Mouse (Mus musculus): ENCODE measurements at regions not wholly inside any gene's neighbourhood (a gene's known extent, or its start where the extent isn't known, plus 50 kb on each side); places are given as distances from the start of the nearest gene placed in this dataset.

DNA sequence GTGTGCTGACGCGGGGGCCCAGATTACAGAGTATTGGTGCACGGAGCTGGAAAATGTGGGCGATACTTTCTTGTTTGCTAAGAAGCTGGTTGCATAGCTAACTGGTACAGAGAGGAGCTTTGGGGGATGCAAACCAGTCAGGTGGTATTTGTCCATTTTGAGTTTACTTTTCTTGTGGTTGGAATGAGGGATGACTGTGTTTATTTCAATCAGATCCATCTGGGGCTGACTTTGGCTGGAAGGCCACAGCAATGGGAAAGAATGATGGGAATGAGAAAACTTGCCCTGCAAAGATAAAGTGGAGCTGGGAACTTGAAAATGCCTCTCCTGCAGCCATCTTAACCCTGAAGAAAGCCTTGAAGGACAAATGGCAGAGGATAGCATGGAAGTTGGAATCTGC is 336.4 kb upstream of the Ptger4 start:
- Histone ChIP-seq H3K27ac (ENCODE audit: low read length) (no peak overlapping the region), H3K4me1 (ENCODE audit: insufficient read depth, low read length) (no peaks in the 10 kb centered on the region), H3K4me2 (replicated peaks; ENCODE audit: low read depth, low read length) (no peak overlapping the region), H3K9me3 (ENCODE audit: low read length) (no peaks in the 10 kb centered on the region), H3K4me3 (ENCODE audit: low read length) (no peak overlapping the region), H3K36me3 (ENCODE audit: insufficient read depth, low read length) (no peaks in the 10 kb centered on the region), H3K27me3 (ENCODE audit: insufficient read depth, low read length) (no peaks in the 10 kb centered on the region), H3K9ac (replicated peaks; ENCODE audit: low read length) (no peak overlapping the region)
- WGBS: 95% methylated on average over 4 of the region's 4 CpGs
- ATAC-seq (ENCODE audit: low FRiP score, low TSS enrichment): no peak

DNA sequence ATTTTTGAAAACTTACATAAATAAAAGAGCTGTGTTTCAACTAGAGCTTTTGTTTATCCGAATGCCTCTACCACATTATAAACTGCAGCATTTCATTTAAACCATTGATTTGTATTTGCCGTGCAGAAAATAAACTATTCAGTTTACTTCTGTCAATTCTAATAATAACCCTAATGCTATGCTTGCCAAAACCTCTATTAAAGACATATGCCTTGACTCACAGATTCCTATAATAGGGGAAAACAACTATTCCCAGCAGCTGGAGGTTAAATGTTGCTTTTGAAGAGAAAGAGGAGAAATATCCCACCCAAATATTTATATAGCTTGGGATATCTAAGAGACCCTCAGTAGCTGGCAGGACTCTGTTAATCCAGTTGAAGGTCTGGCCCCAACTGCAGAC is 340.4 kb upstream of the Ptger4 start:
- H3K4me2 ChIP-seq (replicated peaks; ENCODE audit: low read depth, low read length): no peak overlapping the region
- WGBS: 86% methylated on average over 2 of the region's 2 CpGs
- H3K27ac ChIP-seq (ENCODE audit: low read length): no peak overlapping the region
- no peak for ATAC-seq (ENCODE audit: low FRiP score, low TSS enrichment)
- no peaks in the 10 kb centered on the region for H3K27me3 ChIP-seq (ENCODE audit: insufficient read depth, low read length)
- no peak overlapping the region for H3K9ac ChIP-seq (replicated peaks; ENCODE audit: low read length)
- no peaks in the 10 kb centered on the region for H3K36me3 ChIP-seq (ENCODE audit: insufficient read depth, low read length)
- H3K4me1 ChIP-seq (ENCODE audit: insufficient read depth, low read length): no peaks in the 10 kb centered on the region
- no peak overlapping the region for H3K4me3 ChIP-seq (ENCODE audit: low read length)
- H3K9me3 ChIP-seq (ENCODE audit: low read length): no peaks in the 10 kb centered on the region

DNA sequence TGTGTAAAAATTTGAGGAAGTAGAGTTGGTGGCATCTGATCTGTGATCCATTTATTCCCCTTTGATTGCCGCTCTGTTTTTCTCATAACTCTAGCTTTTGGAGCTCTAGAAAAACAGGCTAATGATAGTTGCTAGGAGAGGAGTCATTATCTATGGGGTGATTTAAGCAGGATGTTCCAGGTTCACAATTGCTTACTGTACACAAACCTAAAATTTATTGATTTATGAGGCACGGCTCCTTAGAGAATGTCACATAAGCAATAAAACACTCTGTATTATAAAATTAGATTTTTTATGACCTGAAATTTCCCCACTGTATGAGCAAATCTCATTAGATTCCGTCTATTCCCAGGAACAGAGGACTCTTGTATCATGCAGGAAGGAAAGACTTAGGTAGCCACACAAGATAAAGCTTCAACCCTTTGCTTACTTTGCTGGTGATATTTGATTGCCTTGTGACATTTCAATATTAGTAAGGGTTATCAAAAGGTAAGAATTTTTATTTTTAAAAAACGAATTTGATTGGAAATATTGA is 360.8 kb upstream of the Ptger4 start:
- 56% methylated on average over 4 of the region's 4 CpGs for WGBS
- Histone ChIP-seq H3K27me3 (ENCODE audit: insufficient read depth, low read length) (no peaks in the 10 kb centered on the region), H3K9me3 (ENCODE audit: low read length) (no peaks in the 10 kb centered on the region), H3K27ac (ENCODE audit: low read length) (no peak overlapping the region), H3K4me1 (ENCODE audit: insufficient read depth, low read length) (no peaks in the 10 kb centered on the region), H3K4me2 (replicated peaks; ENCODE audit: low read depth, low read length) (no peak overlapping the region), H3K36me3 (ENCODE audit: insufficient read depth, low read length) (no peaks in the 10 kb centered on the region), H3K4me3 (ENCODE audit: low read length) (no peak overlapping the region), H3K9ac (replicated peaks; ENCODE audit: low read length) (no peak overlapping the region)
- ATAC-seq (ENCODE audit: low FRiP score, low TSS enrichment): no peak

DNA sequence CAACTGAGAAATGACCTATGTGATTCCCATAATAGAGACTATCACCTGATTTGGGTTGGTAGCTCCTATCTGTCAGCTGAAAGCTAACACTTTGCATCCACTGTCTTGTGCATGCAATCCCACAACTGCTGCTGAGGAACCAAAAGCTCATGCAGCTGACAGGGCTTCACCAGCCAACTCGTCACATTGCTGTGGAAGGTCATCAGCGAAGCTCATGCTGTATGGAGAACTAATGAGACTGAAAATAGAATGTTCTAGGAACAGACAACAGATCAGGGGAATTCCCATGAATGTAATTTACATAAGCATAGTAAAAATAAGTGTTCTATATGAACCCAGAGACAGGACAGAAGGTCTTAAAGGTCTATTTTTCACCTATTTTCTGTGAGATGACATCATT is 363.5 kb upstream of the Ptger4 start:
- no peak overlapping the region for H3K27ac ChIP-seq (ENCODE audit: low read length)
- no peaks in the 10 kb centered on the region for H3K4me1 ChIP-seq (ENCODE audit: insufficient read depth, low read length)
- H3K9ac ChIP-seq (replicated peaks; ENCODE audit: low read length): no peak overlapping the region
- H3K9me3 ChIP-seq (ENCODE audit: low read length): no peaks in the 10 kb centered on the region
- no peaks in the 10 kb centered on the region for H3K36me3 ChIP-seq (ENCODE audit: insufficient read depth, low read length)
- 87% methylated on average over 2 of the region's 2 CpGs for WGBS
- no peak for ATAC-seq (ENCODE audit: low FRiP score, low TSS enrichment)
- H3K27me3 ChIP-seq (ENCODE audit: insufficient read depth, low read length): no peaks in the 10 kb centered on the region
- no peak overlapping the region for H3K4me3 ChIP-seq (ENCODE audit: low read length)
- H3K4me2 ChIP-seq (replicated peaks; ENCODE audit: low read depth, low read length): no peak overlapping the region

DNA sequence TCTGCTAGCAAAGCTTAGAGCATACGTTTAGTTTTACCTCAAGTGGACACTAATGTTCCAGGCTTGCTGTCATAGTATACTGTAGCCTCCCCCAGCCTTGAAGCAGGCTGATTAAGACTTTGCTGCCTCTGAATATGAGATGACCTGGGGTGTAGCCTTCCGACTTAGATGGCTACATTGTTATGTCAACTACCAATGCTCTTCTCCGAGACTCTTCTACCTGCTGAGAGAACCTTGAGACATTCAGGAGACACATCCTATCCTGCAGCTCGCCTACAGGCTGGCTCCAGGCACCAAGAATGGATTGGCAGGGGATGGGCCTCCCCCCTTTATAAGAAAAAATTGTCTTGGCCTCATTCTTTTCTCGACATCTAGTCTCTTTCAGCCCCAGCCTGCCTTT is 379.0 kb upstream of the Ptger4 start:
- H3K36me3 ChIP-seq (ENCODE audit: insufficient read depth, low read length): no peaks in the 10 kb centered on the region
- no peak overlapping the region for H3K4me2 ChIP-seq (replicated peaks; ENCODE audit: low read depth, low read length)
- H3K27ac ChIP-seq (ENCODE audit: low read length): no peak overlapping the region
- 76% methylated on average over 5 of the region's 5 CpGs for WGBS
- H3K27me3 ChIP-seq (ENCODE audit: insufficient read depth, low read length): no peaks in the 10 kb centered on the region
- H3K9ac ChIP-seq (replicated peaks; ENCODE audit: low read length): no peak overlapping the region
- no peak for ATAC-seq (ENCODE audit: low FRiP score, low TSS enrichment)
- no peaks in the 10 kb centered on the region for H3K9me3 ChIP-seq (ENCODE audit: low read length)
- no peak overlapping the region for H3K4me3 ChIP-seq (ENCODE audit: low read length)
- H3K4me1 ChIP-seq (ENCODE audit: insufficient read depth, low read length): no peaks in the 10 kb centered on the region

DNA sequence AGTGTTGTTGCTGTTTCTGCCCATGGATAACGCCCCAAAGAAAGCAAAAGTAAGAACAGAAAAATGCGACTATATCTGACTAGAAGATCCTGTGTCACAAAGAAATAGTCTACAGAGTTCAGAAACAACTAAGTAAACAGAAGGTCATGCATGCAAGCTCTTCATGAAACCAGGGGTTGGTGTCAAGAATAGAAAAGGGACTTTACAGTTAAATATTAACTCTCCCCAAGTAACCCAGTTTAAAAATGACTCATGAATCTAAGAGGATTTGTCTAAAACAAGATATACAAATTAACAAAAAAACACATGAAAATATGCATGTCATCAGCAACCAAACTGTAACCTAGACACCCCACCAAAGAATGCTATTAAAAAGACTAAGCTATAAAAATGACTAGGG is 381.4 kb upstream of the Ptger4 start:
- Histone ChIP-seq H3K9ac (replicated peaks; ENCODE audit: low read length) (no peak overlapping the region), H3K4me3 (ENCODE audit: low read length) (no peak overlapping the region), H3K27me3 (ENCODE audit: insufficient read depth, low read length) (no peaks in the 10 kb centered on the region), H3K36me3 (ENCODE audit: insufficient read depth, low read length) (no peaks in the 10 kb centered on the region), H3K9me3 (ENCODE audit: low read length) (no peaks in the 10 kb centered on the region), H3K4me2 (replicated peaks; ENCODE audit: low read depth, low read length) (no peak overlapping the region), H3K27ac (ENCODE audit: low read length) (no peak overlapping the region), H3K4me1 (ENCODE audit: insufficient read depth, low read length) (no peaks in the 10 kb centered on the region)
- WGBS: 82% methylated on average over 2 of the region's 2 CpGs
- ATAC-seq (ENCODE audit: low FRiP score, low TSS enrichment): no peak

DNA sequence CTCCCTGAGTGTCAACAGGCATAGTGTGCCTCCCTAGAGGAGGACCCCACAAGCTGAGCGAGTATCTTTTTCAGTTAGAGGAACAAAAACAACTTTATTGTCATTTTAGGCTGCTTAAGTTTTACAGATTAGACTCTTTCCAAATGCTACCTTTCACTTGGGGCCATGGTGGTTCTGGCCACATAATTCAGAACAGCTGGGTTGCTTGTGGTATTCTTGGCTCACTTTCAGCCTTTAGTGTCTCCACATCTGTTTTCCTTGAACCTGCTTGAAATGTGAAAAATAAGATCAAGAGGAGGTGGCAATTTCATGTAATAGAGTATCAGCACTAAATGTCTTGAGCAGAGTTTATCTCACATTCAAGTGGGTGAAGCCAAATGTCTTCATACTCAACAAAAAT is 402.7 kb upstream of the Ptger4 start:
- Histone ChIP-seq H3K4me3 (ENCODE audit: low read length) (no peak overlapping the region), H3K27me3 (ENCODE audit: insufficient read depth, low read length) (no peaks in the 10 kb centered on the region), H3K4me2 (replicated peaks; ENCODE audit: low read depth, low read length) (no peak overlapping the region), H3K9me3 (ENCODE audit: low read length) (no peaks in the 10 kb centered on the region), H3K27ac (ENCODE audit: low read length) (no peak overlapping the region), H3K4me1 (ENCODE audit: insufficient read depth, low read length) (no peaks in the 10 kb centered on the region), H3K36me3 (ENCODE audit: insufficient read depth, low read length) (no peaks in the 10 kb centered on the region), H3K9ac (replicated peaks; ENCODE audit: low read length) (no peak overlapping the region)
- no peak for ATAC-seq (ENCODE audit: low FRiP score, low TSS enrichment)
- WGBS: 29% methylated on average over 1 of the region's 1 CpGs

DNA sequence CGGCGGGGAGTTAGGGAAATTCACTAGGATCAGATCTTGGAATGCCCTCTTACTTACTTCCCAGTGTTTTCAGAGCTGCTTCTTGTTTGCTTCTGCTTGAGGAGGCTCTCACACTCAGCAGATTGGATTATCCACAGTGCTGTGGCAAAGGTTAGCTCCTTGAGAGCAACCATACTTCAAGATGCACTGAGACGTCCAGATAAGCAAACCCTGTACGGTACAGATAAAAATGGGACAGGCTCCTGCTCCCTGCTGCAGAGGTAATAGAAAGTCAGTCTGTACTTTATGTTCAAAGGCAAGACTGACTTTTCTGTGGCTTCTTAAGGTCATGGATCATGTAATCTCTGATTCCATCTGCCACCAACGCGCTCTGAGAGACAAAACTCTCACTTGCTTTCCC is 414.8 kb upstream of the Ptger4 start:
- H3K4me2 ChIP-seq (replicated peaks; ENCODE audit: low read depth, low read length): no peak overlapping the region
- no peaks in the 10 kb centered on the region for H3K27me3 ChIP-seq (ENCODE audit: insufficient read depth, low read length)
- no peaks in the 10 kb centered on the region for H3K9me3 ChIP-seq (ENCODE audit: low read length)
- H3K36me3 ChIP-seq (ENCODE audit: insufficient read depth, low read length): no peaks in the 10 kb centered on the region
- H3K4me3 ChIP-seq (ENCODE audit: low read length): no peak overlapping the region
- no peak for ATAC-seq (ENCODE audit: low FRiP score, low TSS enrichment)
- no peaks in the 10 kb centered on the region; the same call in 1 of the 2 replicates for H3K4me1 ChIP-seq (ENCODE audit: insufficient read depth, low read length)
- no peak overlapping the region for H3K9ac ChIP-seq (replicated peaks; ENCODE audit: low read length)
- H3K27ac ChIP-seq (ENCODE audit: low read length): no peak overlapping the region
- 83% methylated on average over 6 of the region's 6 CpGs for WGBS

DNA sequence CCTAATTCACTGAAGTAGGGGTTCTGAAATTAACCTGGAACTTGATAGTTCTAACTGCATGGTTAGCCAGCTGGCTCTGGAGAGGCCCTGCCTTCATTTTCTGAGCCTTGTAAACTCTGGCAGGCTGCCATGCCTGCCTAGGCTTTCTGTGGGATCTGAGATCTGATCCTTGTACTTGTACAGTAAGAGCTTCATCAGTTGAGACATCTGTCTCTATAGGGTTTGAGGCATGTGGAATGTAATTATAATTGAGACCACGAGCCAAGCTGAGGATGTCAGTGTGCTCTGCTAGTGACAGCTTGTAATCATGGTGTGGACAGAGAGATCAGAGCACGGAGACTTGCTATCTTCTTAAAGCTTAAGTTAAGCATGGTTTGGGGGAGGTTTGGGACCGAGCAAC is 416.8 kb upstream of the Ptger4 start:
- no peaks in the 10 kb centered on the region for H3K9me3 ChIP-seq (ENCODE audit: low read length)
- H3K4me2 ChIP-seq (replicated peaks; ENCODE audit: low read depth, low read length): no peak overlapping the region
- ATAC-seq (ENCODE audit: low FRiP score, low TSS enrichment): no peak
- H3K27me3 ChIP-seq (ENCODE audit: insufficient read depth, low read length): no peaks in the 10 kb centered on the region
- no peak overlapping the region for H3K27ac ChIP-seq (ENCODE audit: low read length)
- no peak overlapping the region for H3K9ac ChIP-seq (replicated peaks; ENCODE audit: low read length)
- no peak overlapping the region for H3K4me3 ChIP-seq (ENCODE audit: low read length)
- WGBS: 76% methylated on average over 3 of the region's 3 CpGs
- H3K4me1 ChIP-seq (ENCODE audit: insufficient read depth, low read length): no peaks in the 10 kb centered on the region; the same call in 1 of the 2 replicates
- H3K36me3 ChIP-seq (ENCODE audit: insufficient read depth, low read length): no peaks in the 10 kb centered on the region

DNA sequence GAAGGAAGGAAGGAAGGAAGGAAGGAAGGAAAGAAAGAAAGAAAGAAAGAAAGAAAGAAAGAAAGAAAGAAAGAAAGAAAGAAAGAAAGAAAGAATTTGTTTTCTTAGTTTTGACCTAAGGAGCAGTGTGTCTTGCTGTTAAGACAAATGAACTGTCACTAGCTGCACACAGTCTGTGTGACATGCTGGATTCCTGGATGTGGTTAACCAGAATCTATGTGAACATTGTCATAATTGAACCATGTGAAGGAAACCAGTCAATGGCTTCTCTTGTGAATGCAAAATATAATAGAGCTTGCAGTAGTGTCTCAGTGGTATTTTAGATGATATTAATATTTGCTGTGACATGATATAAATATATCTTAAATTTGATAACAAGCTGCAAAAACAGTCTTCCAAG is 427.8 kb upstream of the Ptger4 start:
- Histone ChIP-seq H3K4me2 (replicated peaks; ENCODE audit: low read depth, low read length) (no peak overlapping the region), H3K9me3 (ENCODE audit: low read length) (no peaks in the 10 kb centered on the region), H3K4me3 (ENCODE audit: low read length) (no peak overlapping the region), H3K9ac (replicated peaks; ENCODE audit: low read length) (no peak overlapping the region), H3K36me3 (ENCODE audit: insufficient read depth, low read length) (no peaks in the 10 kb centered on the region), H3K27ac (ENCODE audit: low read length) (no peak overlapping the region), H3K4me1 (ENCODE audit: insufficient read depth, low read length) (no peaks in the 10 kb centered on the region), H3K27me3 (ENCODE audit: insufficient read depth, low read length) (no peaks in the 10 kb centered on the region)
- ATAC-seq (ENCODE audit: low FRiP score, low TSS enrichment): no peak

DNA sequence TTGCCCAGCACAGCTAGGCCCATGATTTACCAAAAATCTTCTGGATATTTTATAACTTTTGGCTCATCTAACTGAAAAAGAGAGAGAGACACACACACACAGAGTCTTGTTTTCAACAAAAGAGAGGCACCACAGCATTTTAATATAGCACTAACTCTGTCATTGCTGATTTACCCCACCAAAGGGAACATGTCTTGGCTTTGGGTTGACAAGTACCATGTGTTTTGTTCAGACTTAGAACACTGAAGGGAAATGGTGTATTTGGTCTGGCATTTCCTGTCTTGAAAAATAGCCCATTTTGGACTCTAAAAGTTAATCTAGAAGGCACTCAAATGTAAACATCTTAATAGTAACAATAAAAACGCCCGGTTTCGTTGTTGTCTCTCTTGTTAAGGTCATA is 432.7 kb upstream of the Ptger4 start:
- ATAC-seq (ENCODE audit: low FRiP score, low TSS enrichment): peak; percentile 69; the same call in 1 of the 2 replicates
- Histone ChIP-seq H3K27ac (ENCODE audit: low read length) (no peak overlapping the region; the same call in 1 of the 2 replicates), H3K27me3 (ENCODE audit: insufficient read depth, low read length) (no peaks in the 10 kb centered on the region), H3K36me3 (ENCODE audit: insufficient read depth, low read length) (no peaks in the 10 kb centered on the region), H3K9me3 (ENCODE audit: low read length) (no peaks in the 10 kb centered on the region), H3K9ac (replicated peaks; ENCODE audit: low read length) (no peak overlapping the region), H3K4me1 (ENCODE audit: insufficient read depth, low read length) (no peaks in the 10 kb centered on the region), H3K4me2 (replicated peaks; ENCODE audit: low read depth, low read length) (no peak overlapping the region), H3K4me3 (ENCODE audit: low read length) (no peak overlapping the region)
- 51% methylated on average over 3 of the region's 3 CpGs for WGBS

Data from kidney, embryonic 16.5 days (tissue).